Mouse (Mus musculus) common myeloid progenitor, adult 5-6 weeks (primary cell): Measurements from ENCODE around the gene 4930507D05Rik. TPM values are rescaled to one million over a fixed set of nuclear protein-coding genes. Genes with fewer than 3 reads are reported as not detected.
"Not testable (repeated sequence)": the region's sequence is repeated elsewhere in the genome, so short reads cannot be mapped to it uniquely, and the experiment has no call there.

Experiments
- ATAC-seq: replicated peaks from 2 replicates; pipeline ENCODE4 v1.8.0; 2016; ENCODE audit warnings: low read depth, mild to moderate bottlenecking, moderate TSS enrichment, inconsistent platforms; ENCODE audit not compliant: poor library complexity, severe bottlenecking
- total RNA-seq: library from RNA; stranded (forward); fragments of 200-1000, 187-1606 nt; gene quantifications from 2 replicates; pipeline ENCODE4 v1.2.3, GENCODE M21; 2017

Gene 4930507D05Rik
- total RNA-seq, result 0.19 and 1.0 TPM in 2 replicates

DNA sequence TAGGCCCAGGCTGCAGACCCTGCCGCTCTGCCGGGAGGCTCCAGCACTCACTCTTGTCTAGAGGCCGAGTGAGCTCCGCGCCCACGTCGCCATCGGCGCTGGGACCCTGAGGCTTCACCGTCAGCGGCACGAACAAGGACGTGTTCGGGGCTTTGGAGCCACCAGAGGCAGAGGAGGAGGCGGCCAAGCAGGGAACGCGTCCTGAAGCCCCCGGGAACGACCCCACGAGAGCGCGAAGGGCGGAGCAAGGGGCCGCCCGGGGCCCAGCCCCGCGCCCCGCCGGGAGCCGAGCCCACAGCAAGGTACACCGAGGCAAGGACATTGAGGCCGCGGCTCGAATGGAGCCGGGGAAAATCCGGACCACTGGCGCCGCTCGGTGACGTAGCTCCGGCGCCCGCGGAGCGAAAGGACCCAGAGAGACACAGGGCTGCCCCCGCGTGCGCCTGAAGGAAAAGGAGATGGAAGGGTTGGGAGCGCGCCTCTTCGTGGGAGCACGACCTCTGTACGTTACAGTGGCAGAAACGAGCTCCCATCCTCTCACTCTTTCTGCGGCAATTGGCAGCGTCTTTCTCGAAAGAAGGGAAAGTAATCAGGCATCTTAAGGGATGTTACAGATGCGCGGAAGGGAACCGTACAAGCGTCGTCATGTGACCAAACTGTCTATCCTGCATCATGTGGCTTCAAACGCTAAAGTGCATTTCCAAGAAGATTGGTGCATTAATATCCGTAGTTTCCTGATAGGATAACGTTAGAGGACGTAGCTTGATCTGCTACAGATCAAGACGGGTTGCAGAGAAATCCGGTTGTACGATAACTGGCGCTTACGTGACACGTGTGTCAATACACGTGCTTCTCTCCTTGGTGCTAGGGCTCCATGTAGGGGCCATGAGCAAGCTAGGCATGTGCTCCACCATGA, at the start of gene 4930507D05Rik, which contains the start of gene Supv3l1:
4930507D05Rik (plus strand) TSS at position 126 of the 916 bp plus-strand sequence.
Supv3l1 (minus strand) TSS at position 375 of the 916 bp plus-strand sequence.
- peak; percentile 89 for ATAC-seq

GRCm38 (mm10) chr10:62401641-62402111, 47.6 kb upstream of the 4930507D05Rik start:
- no peak for ATAC-seq

DNA sequence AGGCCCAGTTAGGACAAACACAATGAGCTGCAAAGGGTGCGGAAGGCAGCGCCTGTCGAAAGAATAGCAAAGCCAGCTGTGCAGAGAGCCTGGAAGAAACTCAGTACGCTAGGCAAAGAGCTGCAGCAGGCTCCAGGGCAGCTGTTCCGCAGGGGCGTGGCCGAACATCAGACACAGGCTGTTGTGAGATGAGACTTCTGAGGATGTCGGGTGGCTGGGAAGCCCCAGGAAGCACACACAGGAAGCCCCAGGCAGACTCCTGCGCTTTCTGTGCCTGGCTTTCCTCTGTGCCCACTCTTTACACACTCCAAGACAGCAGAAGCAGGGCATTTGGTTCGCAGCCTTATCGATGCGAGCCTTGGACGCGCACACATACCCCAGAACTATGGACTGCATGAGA, 44.4 kb upstream of the 4930507D05Rik start:
- ATAC-seq, result peak; percentile 36; the same call in 1 of the 2 replicates

- ATAC-seq, result peak; percentile 92
Observed at GRCm38 (mm10) chr10:62410943-62411342, 38.3 kb upstream of the 4930507D05Rik start.

- no peak for ATAC-seq
Observed at GRCm38 (mm10) chr10:62411431-62412410, 37.6 kb upstream of the 4930507D05Rik start.

DNA sequence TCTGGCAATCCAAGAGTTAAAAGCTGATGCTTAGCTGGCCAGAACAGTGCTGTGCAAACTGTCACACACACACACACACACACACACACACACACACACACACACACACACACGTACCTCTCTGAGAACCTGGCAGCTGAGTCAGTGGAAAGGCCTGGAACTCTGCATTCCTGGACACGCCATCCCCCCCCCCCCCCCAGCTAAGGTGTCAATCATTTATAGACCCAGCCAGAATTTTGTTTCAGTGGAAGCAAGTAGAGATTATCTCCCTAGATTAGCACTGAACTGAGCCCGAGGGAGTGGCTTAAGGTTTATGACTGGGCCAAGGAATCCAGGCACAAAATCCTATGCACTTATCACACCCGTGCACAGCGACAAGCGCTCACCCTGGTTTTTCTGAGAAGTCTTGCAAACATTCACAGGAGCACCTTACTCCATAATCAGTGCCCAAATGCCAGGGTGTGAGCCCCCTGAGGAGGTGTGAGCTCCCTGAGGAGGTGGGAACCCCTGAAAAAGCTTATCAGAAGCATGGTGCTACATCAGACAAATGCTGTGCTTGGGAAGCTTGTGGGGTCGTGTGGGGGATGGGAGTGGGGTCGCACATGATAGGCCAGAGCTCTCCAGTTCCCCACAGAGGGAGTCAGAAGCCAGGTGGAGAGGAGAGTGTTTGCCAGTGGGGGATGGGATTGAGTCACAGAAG, 36.2 kb upstream of the 4930507D05Rik start:
- no peak for ATAC-seq

GRCm38 (mm10) chr10:62413606-62413982, 35.7 kb upstream of the 4930507D05Rik start:
- peak; percentile 23; the same call in 1 of the 2 replicates for ATAC-seq

DNA sequence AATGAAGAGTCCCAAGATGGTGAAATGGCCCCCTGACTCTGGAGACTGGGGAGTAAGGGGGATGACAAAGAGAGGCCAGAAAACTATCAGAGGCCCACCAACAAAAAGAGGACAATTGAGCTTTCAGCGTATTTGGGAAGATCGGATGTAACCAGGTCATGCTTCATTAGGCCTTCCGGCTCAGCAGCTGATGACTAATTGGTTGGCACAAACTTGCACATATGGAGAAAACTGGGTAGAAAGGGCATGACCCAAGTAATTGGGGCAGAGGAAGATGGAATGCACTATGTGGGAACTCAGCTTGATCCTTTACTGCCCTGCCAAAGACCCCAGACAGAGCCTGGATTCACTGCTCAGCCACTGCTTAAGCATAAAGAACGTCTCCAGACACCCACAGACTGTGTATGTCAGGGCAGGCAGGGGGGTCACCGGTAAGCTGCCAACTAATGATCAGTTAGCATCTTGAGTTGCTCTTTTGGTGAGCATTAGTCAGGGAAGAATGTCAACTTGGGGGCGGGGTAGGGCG, 30.4 kb upstream of the 4930507D05Rik start:
- ATAC-seq, result no peak

- ATAC-seq, result no peak
Observed at GRCm38 (mm10) chr10:62419422-62419821, 29.9 kb upstream of the 4930507D05Rik start.

GRCm38 (mm10) chr10:62420399-62420798, 28.9 kb upstream of the 4930507D05Rik start:
- no peak for ATAC-seq

DNA sequence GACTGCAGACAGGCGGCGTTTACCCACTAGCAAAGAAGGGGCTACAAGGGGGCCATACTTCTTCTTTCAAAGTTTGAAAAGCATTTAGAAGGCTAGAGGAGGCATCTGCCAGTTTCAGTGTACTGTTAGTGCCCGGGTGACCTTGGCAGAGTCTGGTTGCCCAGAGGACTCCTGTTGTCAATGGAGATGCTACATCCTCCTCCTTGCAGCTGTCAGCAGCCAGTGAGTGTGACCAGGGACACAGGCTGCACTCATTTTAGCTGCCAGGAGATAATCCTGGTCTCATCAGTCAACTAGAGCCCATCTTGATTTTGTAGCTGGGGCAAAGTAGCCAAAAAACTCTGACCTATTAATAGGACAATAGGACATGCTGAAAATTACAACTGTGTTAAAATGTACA, 28.2 kb upstream of the 4930507D05Rik start:
- no peak for ATAC-seq

DNA sequence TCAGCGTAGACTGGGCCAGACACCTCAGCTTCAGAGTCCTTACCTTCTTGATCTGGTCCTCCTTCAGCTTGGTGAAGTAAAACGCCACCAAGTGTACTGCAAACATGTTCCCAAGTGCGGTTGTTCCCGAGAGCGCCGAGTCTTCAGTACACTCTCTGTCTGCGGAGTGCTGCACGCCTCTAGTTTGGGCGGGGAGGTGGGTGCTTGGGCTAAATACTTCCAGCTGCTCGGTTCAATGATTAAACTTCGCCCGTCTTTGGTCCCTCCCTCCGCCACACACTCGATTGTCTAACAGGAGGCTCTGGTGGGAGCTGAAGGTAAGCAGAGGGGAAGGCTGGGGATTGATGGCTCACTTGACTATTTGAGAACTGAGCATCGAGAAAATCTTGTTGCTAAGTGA, 27.0 kb upstream of the 4930507D05Rik start, which contains the start of gene Hkdc1:
Hkdc1 (minus strand) TSS at position 237 of the 400 bp plus-strand sequence.
- no peak for ATAC-seq

DNA sequence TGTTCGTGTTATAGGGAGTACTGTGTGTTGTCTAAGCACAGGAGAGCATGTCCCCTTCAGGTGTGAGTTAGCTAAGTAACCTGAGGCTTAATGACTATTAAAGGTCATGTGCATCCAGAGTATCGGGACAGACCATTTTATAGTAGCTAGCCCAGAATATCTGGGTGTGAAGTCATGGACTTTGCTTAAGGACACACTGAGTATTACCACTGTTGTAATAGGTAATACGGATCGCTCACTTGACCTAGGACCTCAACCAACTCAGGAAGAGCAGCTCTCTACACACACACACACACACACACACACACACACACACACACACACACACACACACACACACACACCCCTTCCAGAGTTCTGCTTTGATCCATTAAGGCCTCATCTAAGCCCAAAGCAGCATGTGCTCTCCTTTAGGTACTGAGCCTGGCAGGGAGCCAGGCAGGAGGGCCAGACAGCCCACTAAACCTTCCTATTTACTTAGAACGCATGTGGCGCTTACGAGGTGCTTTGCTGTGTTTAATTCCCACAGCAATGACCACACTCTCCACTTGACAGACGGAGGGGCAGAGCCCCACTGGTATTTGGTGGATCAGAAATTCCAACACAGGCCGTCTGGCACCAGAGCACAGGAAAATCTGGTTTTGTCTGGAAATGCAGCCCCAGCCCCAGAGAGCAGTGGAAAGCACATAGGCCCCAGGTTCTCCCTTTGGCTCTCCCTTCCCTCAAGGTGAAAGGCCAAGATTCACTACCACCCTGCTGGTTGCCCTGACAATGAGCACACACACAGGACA, 24.0 kb upstream of the 4930507D05Rik start:
- no peak for ATAC-seq

DNA sequence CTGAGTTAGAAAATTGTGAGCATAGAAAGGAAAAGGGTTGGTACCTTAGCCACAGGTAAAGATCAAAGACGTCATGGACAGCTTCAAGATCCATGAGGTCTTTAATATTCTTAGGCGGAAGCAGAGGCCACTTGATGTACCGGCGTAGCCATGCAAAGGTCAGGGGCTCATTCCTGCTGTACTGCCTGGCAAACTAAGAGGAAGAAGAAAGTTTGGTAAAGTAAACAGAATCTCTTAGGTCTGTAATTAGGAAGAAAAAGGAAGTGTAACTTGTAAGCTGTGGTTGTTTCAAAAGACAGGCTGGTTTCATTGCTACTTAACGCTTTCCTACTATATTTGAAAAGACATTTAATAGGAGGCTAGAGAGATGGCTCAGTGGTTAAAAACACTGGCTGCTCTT, 18.9 kb upstream of the 4930507D05Rik start:
- 0 out of 2 replicates have a peak, but pooled peaks have one; percentile 22 for ATAC-seq

GRCm38 (mm10) chr10:62450280-62450640, 971 bp downstream of the 4930507D05Rik start:
- ATAC-seq, result peak; percentile 21

- not testable (repeated sequence) for ATAC-seq
Observed at GRCm38 (mm10) chr10:62452001-62452400, 2.7 kb downstream of the 4930507D05Rik start.

GRCm38 (mm10) chr10:62461321-62461720, 12.0 kb downstream of the 4930507D05Rik start:
- ATAC-seq, result no peak

DNA sequence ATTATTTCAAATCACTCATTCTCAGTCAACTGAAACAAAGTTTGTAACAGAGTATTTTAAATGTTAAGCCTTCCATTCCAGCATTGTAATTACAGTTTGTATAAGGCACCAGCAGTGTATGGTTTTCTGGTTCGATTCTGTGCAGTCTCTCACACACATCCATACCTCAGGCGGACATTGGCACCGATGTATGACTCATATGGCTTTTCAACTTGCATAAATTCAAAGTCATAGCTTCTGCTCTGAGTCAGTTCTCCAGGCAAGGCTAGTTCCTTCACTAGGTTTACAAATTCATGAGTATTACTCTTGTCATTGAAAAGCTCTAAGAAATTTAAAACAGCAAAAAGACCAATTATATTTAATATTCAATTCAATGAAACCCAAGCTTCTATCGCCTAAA, 20.4 kb downstream of the 4930507D05Rik start:
- ATAC-seq, result no peak

- ATAC-seq, result no peak
Observed at GRCm38 (mm10) chr10:62471105-62471504, 21.8 kb downstream of the 4930507D05Rik start.
